Mouse (Mus musculus) hindbrain, embryonic 10.5 days (tissue): ENCODE measurements around the gene Arf3. TPM values are rescaled to one million over a fixed set of nuclear protein-coding genes. Genes with fewer than 3 reads are reported as not detected.

Experiments
- DNase-seq: peaks from one replicate; pipeline ENCODE4 v3.0.0-alpha.2; 2017; ENCODE audit warnings: low spot score
- H3K27ac ChIP-seq: fragments of 300-500 bp; sonication (generic); 2 replicates; pipeline ENCODE4 v1.5.1; 2016; ENCODE audit warnings: mild to moderate bottlenecking, moderate library complexity
- H3K27me3 ChIP-seq: fragments of 300-500 bp; sonication (generic); 2 replicates; pipeline ENCODE4 v1.6.1; 2016; ENCODE audit warnings: mild to moderate bottlenecking; ENCODE audit not compliant: poor library complexity, insufficient read depth, severe bottlenecking
- H3K36me3 ChIP-seq: fragments of 300-500 bp; sonication (generic); 2 replicates; pipeline ENCODE4 v1.6.1; 2016; ENCODE audit warnings: mild to moderate bottlenecking, moderate library complexity
- H3K4me1 ChIP-seq: fragments of 300-500 bp; sonication (generic); replicated peaks from 2 replicates; pipeline ENCODE4 v1.6.1; 2016; ENCODE audit warnings: mild to moderate bottlenecking
- H3K4me3 ChIP-seq: fragments of 300-500 bp; sonication (generic); 2 replicates; pipeline ENCODE4 v1.5.1; 2016; ENCODE audit warnings: mild to moderate bottlenecking, moderate library complexity
- H3K9me3 ChIP-seq: fragments of 300-500 bp; sonication (generic); 2 replicates; pipeline ENCODE4 v1.6.1; 2016; ENCODE audit warnings: mild to moderate bottlenecking, moderate library complexity
- WGBS: fragments of 180-500 bp; shearing (Covaris S2); methylation state at CpG from one replicate; pipeline ENCODE4 v1.1.7; 2016; 5-methylcytosine and 5-hydroxymethylcytosine counted together
- polyA plus RNA-seq: library from polyadenylated mRNA; unstranded; fragments of >200 nt; fragmentation: Nextera tagmentation; extraction: Ambion mirVana; gene quantifications from 2 replicates; pipeline ENCODE4 v1.2.1, GENCODE M21; 2016

Gene Arf3
- polyA plus RNA-seq, 1 experiment from 2014 or later: 45.1 TPM

DNA sequence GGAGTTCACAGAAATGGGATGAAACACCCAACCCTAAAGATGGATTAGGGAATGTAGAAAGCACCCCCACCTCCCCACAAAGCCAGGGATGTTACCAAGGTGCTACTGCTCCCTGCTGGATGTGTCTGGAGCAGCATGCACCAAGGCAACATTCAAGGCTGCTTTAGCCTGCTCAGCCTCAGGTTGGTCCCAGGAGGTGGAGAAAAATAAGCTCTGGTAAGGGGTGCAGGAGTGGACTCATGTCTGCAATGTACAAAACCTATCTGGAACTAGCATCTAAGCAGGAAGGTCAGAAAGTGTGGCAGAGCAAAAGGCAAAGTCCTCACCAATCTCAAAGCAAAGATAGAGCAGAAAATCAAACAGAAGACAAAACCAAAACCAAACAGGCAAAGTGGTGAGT is 25.1 kb downstream of the Arf3 start:
- DNase-seq: no peak
- Histone ChIP-seq H3K4me1 (no peaks in the 10 kb centered on the region), H3K36me3 (peaks cover 85% of the 10 kb centered on the region), H3K9me3 (no peaks in the 10 kb centered on the region), H3K27me3 (no peaks in the 10 kb centered on the region), H3K27ac (no peak overlapping the region), H3K4me3 (no peak overlapping the region)

DNA sequence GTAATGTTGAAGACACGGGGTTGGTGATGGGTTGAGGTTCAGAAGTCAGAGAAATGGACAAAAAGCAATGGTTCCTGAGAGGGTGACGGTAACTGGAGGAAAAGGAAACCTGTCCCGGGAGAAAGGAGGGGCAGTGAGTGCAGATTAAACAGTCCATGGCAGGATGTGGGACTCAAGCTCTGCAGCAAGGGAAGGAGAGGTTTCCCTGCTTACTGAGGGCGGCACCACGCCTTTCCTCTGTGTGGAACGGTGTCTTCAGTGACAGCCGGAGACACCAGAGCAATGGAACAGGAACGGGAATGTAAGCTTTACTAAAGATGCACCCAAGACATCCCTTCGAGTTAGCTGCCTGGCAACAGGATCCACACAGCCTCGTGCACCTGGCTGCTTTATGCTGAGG is 26.5 kb downstream of the Arf3 start:
- Histone ChIP-seq H3K27me3 (no peaks in the 10 kb centered on the region), H3K4me1 (peaks cover 7% of the 10 kb centered on the region; the same call in 1 of the 2 replicates), H3K4me3 (no peak overlapping the region), H3K9me3 (no peaks in the 10 kb centered on the region), H3K36me3 (peaks cover 71% of the 10 kb centered on the region), H3K27ac (no peak overlapping the region)
- WGBS: 94% methylated on average over 10 of the region's 10 CpGs
- no peak for DNase-seq

DNA sequence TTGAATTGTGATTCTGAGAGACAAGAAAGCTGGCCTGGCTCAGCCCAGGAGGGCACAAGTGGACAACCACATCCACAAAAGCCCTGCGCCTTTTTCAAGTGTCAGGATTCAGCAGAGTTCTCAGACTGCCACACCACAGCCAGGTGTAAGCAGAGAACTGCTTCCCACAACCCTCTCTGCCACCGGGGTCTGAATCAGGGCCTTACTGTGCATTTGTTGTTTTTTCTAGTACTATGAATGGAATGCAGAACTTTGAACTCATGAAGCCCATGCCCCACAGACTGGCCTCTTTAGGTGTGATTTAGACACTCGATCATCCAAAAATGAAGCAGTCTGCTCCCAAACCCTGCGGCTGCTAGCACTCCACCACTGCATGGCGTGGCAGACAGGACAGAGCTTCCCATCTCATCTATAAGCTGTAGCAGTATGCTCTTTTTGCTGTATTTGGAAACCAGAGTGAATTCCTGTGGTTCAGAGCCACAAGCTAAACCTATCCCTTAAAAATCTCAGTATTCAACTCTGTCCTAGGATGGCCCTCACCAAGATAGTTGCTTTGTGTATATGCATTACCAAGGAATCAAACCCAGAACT is 28.9 kb downstream of the Arf3 start:
- 86% methylated on average over 5 of the region's 5 CpGs for WGBS
- Histone ChIP-seq H3K27me3 (peaks cover 9% of the 10 kb centered on the region), H3K4me3 (no peak overlapping the region), H3K36me3 (peaks cover 47% of the 10 kb centered on the region), H3K27ac (no peak overlapping the region), H3K9me3 (no peaks in the 10 kb centered on the region), H3K4me1 (peaks cover 7% of the 10 kb centered on the region; the same call in 1 of the 2 replicates)
- no peak for DNase-seq

DNA sequence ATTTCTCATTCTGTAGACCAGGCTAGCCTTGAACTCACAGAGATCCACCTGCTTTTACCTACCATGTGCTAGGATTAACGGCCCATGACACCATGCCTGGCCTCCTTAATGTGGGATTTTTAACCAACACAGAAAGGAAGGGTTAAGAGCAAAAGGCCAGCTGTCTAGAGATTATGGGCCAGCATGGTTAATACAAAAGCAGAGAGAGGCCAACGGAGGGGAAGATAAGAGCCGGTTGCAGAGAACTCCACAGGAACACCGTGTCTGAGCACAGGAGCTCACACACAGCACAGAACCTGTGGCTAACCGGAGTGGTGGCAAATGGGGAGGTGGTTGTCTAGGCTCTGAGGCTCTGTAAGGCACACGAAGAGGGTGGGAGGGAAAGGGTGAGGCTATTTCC is 29.6 kb downstream of the Arf3 start:
- WGBS: 81% methylated on average over 6 of the region's 6 CpGs
- Histone ChIP-seq H3K36me3 (peaks cover 40% of the 10 kb centered on the region), H3K4me3 (no peak overlapping the region), H3K27me3 (peaks cover 15% of the 10 kb centered on the region), H3K9me3 (no peaks in the 10 kb centered on the region), H3K27ac (no peak overlapping the region), H3K4me1 (peaks cover 9% of the 10 kb centered on the region)
- no peak for DNase-seq

DNA sequence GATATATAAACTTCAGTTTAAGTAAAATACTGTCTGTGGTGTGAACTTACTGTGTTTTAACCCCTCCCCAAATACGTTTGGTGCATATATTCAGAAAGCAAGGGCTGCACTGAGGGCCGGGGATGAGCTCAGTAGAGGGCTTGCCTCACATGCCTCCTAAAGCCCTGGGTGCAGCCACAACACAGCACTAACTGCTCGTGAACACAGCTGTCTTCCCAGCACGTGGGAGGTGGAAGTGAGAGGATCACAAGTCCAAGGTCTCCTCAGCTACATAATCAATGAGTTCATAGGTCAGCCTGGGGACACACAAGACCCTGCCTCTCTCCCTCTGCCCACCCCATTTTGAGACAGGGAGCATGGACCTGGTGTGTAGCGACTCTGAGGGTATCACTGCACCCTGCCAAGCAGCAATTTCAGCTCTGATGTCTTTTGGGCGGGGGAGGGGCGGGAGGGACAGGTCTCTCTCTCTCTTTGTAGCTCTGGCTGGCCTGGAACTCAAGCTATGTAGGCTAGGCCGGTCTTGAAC is 30.9 kb downstream of the Arf3 start:
- DNase-seq: no peak
- Histone ChIP-seq H3K9me3 (no peaks in the 10 kb centered on the region), H3K27ac (no peak overlapping the region), H3K36me3 (peaks cover 27% of the 10 kb centered on the region), H3K27me3 (peaks cover 20% of the 10 kb centered on the region), H3K4me3 (no peak overlapping the region), H3K4me1 (peaks cover 22% of the 10 kb centered on the region)
- WGBS: 68% methylated on average over 8 of the region's 8 CpGs

DNA sequence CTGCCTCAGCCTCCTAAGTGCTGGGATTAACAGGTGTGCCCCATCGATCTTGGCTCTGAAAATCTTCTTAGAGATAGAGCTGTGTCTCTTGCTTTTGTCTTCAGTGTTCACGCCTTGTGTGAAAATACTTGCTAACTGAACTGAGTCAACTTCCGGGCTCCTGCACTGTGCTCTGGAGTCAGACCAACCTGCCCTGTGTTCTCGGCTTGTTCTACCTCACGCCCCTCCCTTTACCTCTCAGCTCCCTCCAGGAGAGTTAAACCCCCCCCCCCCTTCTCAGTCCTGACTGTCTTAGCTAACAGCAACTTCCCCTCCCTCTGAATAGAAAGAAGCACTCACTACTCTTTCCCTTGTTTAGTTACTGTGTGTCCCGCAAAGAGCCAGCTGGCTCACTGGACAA is 32.2 kb downstream of the Arf3 start:
- H3K4me1 ChIP-seq: peaks cover 32% of the 10 kb centered on the region
- 90% methylated on average over 6 of the region's 6 CpGs for WGBS
- H3K27ac ChIP-seq: no peak overlapping the region
- no peak overlapping the region for H3K4me3 ChIP-seq
- peaks cover 15% of the 10 kb centered on the region for H3K36me3 ChIP-seq
- no peak for DNase-seq
- H3K27me3 ChIP-seq: peaks cover 31% of the 10 kb centered on the region
- no peaks in the 10 kb centered on the region for H3K9me3 ChIP-seq

DNA sequence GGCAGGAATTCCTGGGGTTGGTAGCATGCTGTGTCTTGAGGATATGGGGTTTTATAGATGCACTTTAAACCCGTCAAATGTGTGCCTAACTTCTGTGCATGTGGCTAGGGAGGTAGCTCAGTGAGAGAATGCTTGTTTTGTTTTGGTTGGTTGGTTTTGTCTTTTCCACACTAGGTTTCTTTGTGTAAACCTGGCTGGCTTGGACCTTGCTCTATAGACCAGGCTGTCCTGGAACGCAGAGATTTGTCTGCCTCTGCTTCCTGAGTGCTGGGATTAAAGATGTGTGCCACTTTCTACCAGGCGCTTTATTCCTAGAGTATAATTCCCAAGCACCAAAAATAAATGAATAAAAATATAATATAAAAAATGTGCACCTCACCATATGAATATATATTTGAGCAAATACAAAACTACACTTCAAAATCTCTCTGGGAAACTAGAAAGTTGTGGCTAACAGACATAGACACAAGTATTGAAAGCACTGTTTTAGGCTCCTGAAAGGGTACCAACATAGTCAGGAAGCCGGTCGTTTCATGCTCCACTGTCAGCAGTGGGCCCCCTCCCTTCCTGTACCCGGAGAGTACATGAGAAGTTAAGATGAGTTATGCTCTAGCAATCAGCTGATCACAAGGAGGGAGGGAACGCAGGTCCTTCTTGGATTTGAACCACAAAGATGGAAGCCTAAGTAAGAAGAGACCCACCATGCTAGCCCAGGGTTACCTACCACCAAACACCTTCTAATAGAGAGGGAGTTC is 33.0 kb downstream of the Arf3 start:
- Histone ChIP-seq H3K4me3 (no peak overlapping the region), H3K27ac (no peak overlapping the region), H3K27me3 (peaks cover 36% of the 10 kb centered on the region), H3K36me3 (peaks cover 6% of the 10 kb centered on the region; the same call in 1 of the 2 replicates), H3K9me3 (no peaks in the 10 kb centered on the region), H3K4me1 (peaks cover 32% of the 10 kb centered on the region)
- no peak for DNase-seq
- 75% methylated on average over 7 of the region's 7 CpGs for WGBS

DNA sequence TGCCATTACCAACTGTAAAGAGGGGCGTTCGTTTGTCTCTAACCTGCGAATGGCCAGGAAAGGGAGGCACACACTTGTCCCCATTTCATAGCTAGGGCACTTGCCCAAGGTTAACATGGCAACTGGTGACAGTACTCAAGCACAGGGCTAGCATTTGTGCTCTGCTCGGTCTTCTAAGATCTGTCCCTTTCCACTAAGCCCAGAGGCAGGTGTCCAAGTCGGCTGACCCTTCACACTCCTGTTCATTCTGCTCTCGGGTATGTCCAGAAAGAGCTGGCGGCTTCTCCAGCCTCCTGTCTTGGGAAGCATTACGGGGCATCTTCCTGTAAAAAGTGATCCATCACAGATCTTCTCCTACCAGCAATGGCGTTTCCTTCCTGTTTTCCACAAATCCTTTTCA is 34.6 kb downstream of the Arf3 start:
- peaks cover 50% of the 10 kb centered on the region for H3K27me3 ChIP-seq
- no peaks in the 10 kb centered on the region for H3K9me3 ChIP-seq
- no peak overlapping the region for H3K27ac ChIP-seq
- DNase-seq: no peak
- H3K4me1 ChIP-seq: peaks cover 48% of the 10 kb centered on the region
- peak overlapping the region; percentile 66 for H3K4me3 ChIP-seq
- H3K36me3 ChIP-seq: no peaks in the 10 kb centered on the region
- WGBS: 41% methylated on average over 9 of the region's 9 CpGs

DNA sequence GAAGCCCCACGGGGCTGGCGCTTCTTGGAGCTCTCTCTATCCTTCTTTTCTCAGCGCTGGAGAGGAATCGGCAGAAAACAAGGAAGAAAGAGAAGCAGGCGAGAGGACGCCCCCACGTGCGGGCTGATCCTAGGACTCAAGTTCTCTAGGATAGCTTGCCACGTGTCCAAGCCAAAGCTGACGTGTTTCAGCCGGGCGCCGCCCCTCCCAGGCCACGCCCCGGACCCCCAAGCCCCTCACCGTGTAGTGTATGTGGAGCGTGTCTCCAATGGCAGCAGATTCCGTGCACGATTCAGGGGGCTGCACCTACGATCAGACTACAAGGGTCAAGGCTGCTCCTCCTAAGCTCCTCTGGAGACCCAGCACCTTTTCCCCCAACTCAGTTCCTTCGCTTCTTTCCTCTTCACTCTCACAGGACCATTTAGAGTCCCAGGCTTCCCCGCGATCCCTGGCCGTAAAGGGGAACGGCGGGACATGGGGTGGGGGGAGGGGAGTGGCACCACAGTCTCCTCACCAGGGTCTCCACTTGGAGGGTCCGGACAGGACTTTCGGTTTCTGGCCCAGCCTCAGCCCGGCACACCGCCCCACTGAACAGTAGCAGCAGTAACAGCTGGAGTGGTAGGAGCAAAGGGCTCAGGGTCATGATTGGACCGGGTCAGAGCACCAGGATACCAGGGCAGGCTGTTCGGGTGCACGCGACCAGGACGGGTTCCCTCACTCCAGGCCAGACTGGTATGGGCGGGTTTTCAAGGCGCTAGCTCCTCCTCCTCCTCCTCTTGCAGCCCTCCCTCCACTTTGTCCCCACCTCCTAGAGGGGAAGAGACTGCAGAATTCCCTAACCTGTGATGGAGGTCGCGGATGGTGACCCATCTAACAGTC is 35.3 kb downstream of the Arf3 start, which contains the start of gene Fkbp11:
Gene Fkbp11 (minus strand): TSS at position 756 of the 879 bp plus-strand sequence.
- H3K27me3 ChIP-seq: peaks cover 57% of the 10 kb centered on the region

DNA sequence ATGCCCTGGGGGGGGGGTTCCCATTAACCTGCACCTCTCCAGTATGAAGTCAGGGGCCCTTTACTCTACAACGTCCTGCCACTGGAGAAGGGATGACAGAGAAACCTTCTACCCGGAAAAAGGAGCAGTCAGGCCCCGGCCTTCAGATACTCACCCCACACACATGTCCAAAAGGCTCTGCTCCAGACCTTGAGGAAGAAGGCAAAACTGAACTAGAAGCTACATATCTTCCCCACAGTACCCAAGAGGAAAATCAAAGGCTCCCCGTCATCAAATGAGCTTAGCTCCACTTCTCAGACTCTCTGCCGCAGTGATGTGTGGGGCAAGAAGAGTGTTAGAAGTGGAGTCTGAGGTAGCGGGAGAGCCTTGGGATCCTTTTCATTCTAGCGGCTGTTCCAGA is 36.3 kb downstream of the Arf3 start:
- H3K27ac ChIP-seq: no peak overlapping the region
- WGBS: 42% methylated on average over 7 of the region's 7 CpGs

More for the DNA sequence above, 35.3 kb downstream of the Arf3 start, which contains the start of gene Fkbp11:
- Histone ChIP-seq H3K27ac (peak within 1 kb of the TSS; percentile 83), H3K4me1 (peaks cover 55% of the 10 kb centered on the region), H3K4me3 (peak within 1 kb of the TSS; percentile 66), H3K36me3 (no peaks in the 10 kb centered on the region), H3K9me3 (no peaks in the 10 kb centered on the region)
- peak; percentile 74 for DNase-seq
- WGBS: 1% methylated on average over 39 of the region's 39 CpGs

DNA sequence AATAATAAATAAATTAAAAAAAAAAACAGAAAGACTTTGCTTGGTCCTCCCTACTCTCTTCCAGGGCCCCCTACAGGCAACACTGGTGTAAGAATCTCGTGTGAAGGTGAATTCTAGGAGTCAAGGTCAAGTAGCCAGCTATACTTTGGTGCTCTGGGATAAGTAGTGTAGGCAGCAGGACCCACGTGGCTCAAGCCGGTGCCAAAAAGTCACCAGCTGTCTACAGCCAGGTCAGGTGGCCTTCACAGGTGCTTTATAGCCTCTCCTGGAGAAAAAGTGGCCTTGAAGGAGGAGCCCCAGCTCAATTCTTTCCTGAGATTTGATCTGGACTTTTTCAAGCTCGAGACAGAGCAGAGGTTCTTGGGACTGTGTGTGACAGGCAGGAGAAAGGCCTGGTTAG is 36.9 kb downstream of the Arf3 start:
- Histone ChIP-seq H3K9me3 (no peaks in the 10 kb centered on the region), H3K27me3 (peaks cover 72% of the 10 kb centered on the region), H3K27ac (no peak overlapping the region), H3K4me1 (peaks cover 53% of the 10 kb centered on the region), H3K36me3 (no peaks in the 10 kb centered on the region), H3K4me3 (no peak overlapping the region)
- WGBS: 74% methylated on average over 4 of the region's 4 CpGs
- no peak for DNase-seq

More for the DNA sequence above, 36.3 kb downstream of the Arf3 start:
- H3K9me3 ChIP-seq: no peaks in the 10 kb centered on the region
- peak overlapping the region; percentile 66 for H3K4me3 ChIP-seq
- peaks cover 65% of the 10 kb centered on the region for H3K27me3 ChIP-seq
- no peaks in the 10 kb centered on the region for H3K36me3 ChIP-seq
- H3K4me1 ChIP-seq: peaks cover 53% of the 10 kb centered on the region
- DNase-seq: no peak

DNA sequence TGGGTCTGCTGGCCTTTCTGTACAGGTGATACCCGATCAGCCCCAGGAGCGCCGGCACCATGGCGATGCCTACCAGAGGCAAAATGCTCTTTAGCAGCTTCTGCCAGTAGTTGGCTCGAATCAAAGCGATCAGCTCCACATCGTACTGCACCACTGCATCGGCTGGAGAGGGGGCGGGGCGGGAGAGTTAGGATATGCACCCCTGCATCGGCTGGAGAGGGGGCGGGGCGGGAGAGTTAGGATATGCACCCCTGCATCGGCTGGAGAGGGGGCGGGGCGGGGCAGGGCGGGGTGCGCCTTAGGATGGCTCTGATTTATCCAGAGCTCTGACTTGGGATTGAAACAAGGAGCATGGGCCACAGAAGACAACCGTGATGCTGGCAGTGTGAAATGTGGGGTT is 38.6 kb downstream of the Arf3 start:
- Histone ChIP-seq H3K36me3 (no peaks in the 10 kb centered on the region), H3K9me3 (no peaks in the 10 kb centered on the region), H3K4me1 (peaks cover 60% of the 10 kb centered on the region), H3K4me3 (peak overlapping the region; percentile 29), H3K27ac (no peak overlapping the region), H3K27me3 (peaks cover 65% of the 10 kb centered on the region)
- no peak for DNase-seq
- 33% methylated on average over 19 of the region's 19 CpGs for whole genome bisulfite sequencing
